Mouse (Mus musculus): Measurements from ENCODE around the gene Pank1. TPM values are rescaled to one million over a fixed set of nuclear protein-coding genes. Genes with fewer than 3 reads are reported as not detected.

Pank1 gene
- total RNA-seq, 2 experiments from 2014 or later: 41.2 to 47.1 TPM

Small RNAs within 50 kb of the gene (microRNA-seq; reads per million reads assigned to microRNA genes)
- 1,060 to 1,091 reads per million in 2 experiments for gene Mir107

Other genes starting within 250 kb of the Pank1 start
- gene Ifit1bl2, start 238.7 kb downstream of the Pank1 start, total RNA-seq (2021): 1 to 10 TPM; 1.1 to 2.1 TPM
- 1 to 10 TPM; 1.8 to 2.0 TPM for gene Ifit1, start 238.6 kb downstream of the Pank1 start, total RNA-seq (2021)
- 1 to 10 TPM; 1.0 to 1.7 TPM for gene Slc16a12, start 132.2 kb downstream of the Pank1 start, total RNA-seq (2021)
- 1 to 10 TPM in 1 of 2 experiments, under 1 TPM in 1; 0.82 to 1.5 TPM for gene Kif20b, start 42.9 kb upstream of the Pank1 start, total RNA-seq (2021)

All from heart, adult 18-20 months (tissue).